Mouse (Mus musculus): Measurements from ENCODE around the gene Atp1a4.

DNA sequence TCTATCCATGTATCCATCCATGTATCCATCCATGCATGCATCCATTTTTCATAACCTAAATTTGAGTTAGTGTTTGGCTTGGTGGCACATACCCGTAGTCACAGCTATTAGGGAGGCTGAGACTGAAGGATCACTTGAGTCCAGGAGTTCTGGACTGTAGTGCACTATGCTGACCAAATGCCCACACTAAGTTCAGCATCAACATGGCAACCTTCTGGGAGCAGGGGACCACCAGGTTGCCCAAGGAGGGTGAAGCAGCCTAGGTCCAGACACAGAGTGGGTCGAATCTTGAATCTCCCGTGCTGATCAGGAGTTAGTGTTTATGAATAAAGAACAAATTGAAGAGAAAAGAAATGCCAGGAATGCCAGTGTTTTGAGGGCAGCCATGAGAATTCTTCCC lies 13.0 kb upstream of the Atp1a4 start:
- TF ChIP-seq CTCF (conservative IDR thresholded peaks at IDR 0.05; ENCODE audit: insufficient read depth, insufficient read length, low read depth, low read length) = no peak
- no peak for TF ChIP-seq POLR2A (IDR thresholded peaks at IDR 0.05; ENCODE audit: low read depth, low read length)

All from kidney, adult 2 months (tissue).